Mouse (Mus musculus) leukemia stem cell, adult 10-12 weeks (primary cell): Measurements from ENCODE around the gene Tmf1. TPM values are rescaled to one million over a fixed set of nuclear protein-coding genes. Genes with fewer than 3 reads are reported as not detected.

ENCODE experiments used
- polyA plus RNA-seq: library from polyadenylated mRNA; stranded (reverse); fragments of >175 nt; gene quantifications from 2 replicates; pipeline ENCODE4 v1.2.3, GENCODE M21; 2012; ENCODE audit warnings: low replicate concordance

The Tmf1 gene
- polyA plus RNA-seq: 5.3 and 10.3 TPM in 2 replicates

DNA sequence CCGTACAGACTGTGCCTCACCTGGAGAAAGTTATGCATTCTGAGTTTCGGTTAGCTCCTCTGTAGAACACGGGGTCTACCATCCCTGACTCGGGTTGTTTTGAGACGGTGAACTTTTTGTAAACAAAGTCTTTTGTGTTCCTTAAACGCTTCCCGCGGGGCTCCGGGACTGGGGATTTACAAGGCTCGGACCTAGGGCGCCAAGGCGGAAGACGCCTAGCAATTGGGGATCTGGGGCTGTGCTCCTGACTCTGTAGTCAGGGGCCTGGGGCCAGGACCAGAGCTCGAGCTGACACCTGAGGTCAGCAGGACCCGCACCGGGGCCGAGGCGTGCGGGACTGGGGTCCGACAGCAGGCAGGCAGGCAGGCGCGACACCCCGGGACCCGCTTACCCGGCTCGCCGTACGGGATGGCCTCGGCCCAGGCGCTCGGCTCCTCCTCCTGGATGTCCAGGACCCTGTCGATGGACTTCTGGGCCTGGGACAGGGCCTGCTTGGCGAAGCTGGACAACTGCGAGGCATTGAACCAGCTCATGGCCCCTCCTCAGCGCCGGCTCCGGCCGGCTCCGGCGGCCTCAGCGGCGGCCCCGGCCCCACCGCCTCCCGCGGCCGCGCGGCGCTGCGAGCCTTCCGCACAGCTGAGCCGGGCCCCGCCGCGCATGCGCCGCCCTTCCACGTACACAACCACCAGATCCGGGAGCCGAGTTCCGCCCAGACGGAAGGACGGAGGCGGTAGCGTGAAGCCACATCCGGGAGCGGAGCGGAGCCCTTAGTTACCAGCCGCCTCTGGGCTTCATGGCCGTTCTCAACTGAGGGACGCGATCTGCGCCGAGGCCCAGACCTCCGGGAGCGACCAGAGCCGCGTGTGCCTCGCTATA, at the start of gene Tmf1:
TSS of gene Tmf1 (minus strand) at position 632 of the 876 bp plus-strand sequence.

DNA sequence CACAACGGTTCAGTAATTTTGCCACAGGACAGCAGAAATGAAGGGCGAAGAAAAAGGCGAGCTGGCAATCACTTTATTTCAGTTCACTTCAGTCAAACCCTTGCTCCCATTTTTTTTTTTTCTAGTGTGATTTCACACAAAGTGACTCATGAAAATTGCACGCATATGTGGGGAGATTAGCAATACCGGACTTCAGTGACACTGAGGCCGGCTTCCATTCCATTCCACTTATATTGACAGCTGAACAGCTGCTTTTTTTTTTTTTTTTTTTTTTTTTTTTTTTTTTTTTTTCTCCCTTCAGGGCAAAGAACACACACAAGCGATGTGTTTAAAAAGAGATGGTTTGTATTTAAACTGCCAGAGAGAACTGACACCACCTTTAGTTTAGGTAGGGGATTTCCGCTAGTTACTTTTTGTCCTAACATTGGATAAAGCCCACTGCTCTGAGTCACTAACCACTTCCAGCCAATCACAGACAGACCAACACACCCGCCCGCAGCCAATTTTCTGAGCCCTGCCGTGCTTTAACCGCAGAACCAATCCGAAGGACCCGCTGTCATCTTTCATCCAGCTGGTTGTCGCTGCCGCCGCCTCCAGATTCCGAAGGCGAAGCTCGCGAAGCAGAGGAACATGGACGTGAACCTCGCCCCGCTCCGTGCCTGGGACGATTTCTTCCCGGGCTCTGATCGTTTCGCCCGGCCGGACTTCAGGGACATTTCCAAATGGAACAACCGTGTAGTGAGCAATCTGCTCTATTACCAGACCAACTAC, 31.5 kb upstream of the Tmf1 start, which contains the start of gene Arl6ip5:
TSS of gene Arl6ip5 (plus strand) at position 499 of the 771 bp plus-strand sequence.

DNA sequence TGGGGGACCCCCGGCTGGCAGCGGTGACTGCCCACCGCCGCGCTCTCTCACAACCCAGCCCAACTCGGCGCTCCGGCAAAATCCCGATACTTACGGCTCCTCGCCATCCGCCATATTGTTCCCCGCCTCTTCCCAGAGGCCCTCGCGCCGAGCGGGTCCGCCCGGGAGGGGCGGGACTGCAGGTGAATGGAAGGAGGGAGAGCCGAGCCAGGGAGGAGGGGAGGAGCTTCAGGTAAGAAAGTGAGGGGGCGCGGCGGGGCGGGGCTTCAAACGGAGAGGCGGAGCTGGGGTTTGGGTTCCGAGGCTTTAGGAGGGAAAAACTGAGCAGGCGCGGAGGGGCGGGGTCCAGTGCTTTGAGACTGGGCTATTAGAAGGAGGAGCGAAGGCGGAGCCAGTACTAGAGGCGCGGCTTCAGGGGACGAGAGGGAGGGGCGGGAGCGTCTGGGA, 26.5 kb upstream of the Tmf1 start, which contains the start of gene Uba3:
TSS of gene Uba3 (minus strand) at position 209 of the 447 bp plus-strand sequence.

DNA sequence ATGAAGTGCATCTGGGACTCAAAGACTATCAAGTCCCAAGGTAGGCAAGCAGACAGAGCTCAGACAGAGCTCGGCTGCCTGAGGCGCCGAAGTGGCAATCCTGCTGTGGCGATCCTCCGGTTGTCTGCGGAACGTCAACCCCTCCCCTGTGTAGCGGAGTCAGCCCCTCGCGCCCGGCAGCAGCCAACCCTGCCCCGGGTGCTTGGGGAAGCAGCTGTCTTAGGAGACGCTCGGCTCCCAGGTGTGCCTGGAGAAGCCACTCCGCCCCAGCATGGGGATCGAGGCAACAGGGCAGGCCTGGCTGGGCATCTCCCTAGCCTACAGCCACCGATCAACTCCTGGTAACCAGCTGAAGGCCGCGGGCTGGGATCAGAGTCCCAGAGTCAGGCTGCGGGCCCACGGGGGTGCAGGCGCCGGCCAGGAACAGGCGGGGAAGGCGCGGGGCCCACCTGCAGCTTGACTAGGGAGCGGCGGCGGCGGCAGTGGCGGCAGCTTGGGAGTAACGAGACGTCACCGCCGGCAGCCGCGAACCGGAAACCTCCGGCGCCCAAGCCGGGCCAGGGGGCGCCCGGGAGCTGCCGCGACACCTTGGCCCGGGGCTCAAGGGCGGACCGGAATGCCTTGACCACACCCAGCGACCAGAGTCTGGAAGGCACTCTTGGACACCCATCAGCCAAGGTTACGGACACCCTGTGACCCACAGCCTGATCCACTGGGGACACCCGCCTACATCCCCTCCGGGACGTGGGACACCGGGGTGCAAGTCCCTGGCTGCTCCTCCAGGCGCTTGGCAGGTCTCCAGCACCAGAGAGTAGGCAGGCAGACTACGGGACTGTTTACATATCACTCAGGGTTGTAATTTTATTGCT, 30.3 kb downstream of the Tmf1 start, which contains the start of gene Eogt:
TSS of gene Eogt (minus strand) at position 800 of the 869 bp plus-strand sequence.

Other genes with a start within 250 kb of the Tmf1 start
- gene Fam19a4, start 118.7 kb downstream of the Tmf1 start, polyA plus RNA-seq: not detected in 2 replicates
- gene Eogt, start 29.9 kb downstream of the Tmf1 start, polyA plus RNA-seq: 0.47 and 2.3 TPM in 2 replicates
- 20.6 and 22.9 TPM in 2 replicates for gene Uba3, start 26.5 kb upstream of the Tmf1 start, polyA plus RNA-seq
- gene Arl6ip5, start 31.6 kb upstream of the Tmf1 start, polyA plus RNA-seq: 6.5 and 41.0 TPM in 2 replicates
- gene Lmod3, start 73.6 kb upstream of the Tmf1 start, polyA plus RNA-seq: not detected in 2 replicates